Mouse (Mus musculus) embryonic facial prominence, embryonic 12.5 days (tissue): ENCODE data around the gene Angpt4. TPM values are rescaled to one million over a fixed set of nuclear protein-coding genes. Genes with fewer than 3 reads are reported as not detected.

Experiments
- ATAC-seq: fragments of 200-750 bp; cut with Nextera tagmentation; 2 replicates; pipeline ENCODE4 v1.8.0; 2017; ENCODE audit not compliant: insufficient number of reproducible peaks, insufficient read depth, low FRiP score, low TSS enrichment
- H3K27ac ChIP-seq: fragments of 300-500 bp; sonication (generic); 2 replicates; pipeline ENCODE4 v1.5.1; 2016; ENCODE audit warnings: mild to moderate bottlenecking
- H3K27me3 ChIP-seq: fragments of 300-500 bp; sonication (generic); 2 replicates; pipeline ENCODE4 v1.6.1; 2016; ENCODE audit warnings: mild to moderate bottlenecking, moderate library complexity
- H3K36me3 ChIP-seq: fragments of 300-500 bp; sonication (generic); 2 replicates; pipeline ENCODE4 v1.6.1; 2016; ENCODE audit warnings: mild to moderate bottlenecking
- H3K4me1 ChIP-seq: fragments of 300-500 bp; sonication (generic); 2 replicates; pipeline ENCODE4 v1.6.1; 2016
- H3K4me2 ChIP-seq: fragments of 300-500 bp; sonication (generic); replicated peaks from 2 replicates; pipeline ENCODE4 v1.6.1; 2016; ENCODE audit warnings: mild to moderate bottlenecking, moderate library complexity
- H3K4me3 ChIP-seq: fragments of 300-500 bp; sonication (generic); 2 replicates; pipeline ENCODE4 v1.5.1; 2016; ENCODE audit warnings: mild to moderate bottlenecking
- H3K9ac ChIP-seq: fragments of 300-500 bp; sonication (generic); 2 replicates; pipeline ENCODE4 v1.6.1; 2016; ENCODE audit warnings: mild to moderate bottlenecking, moderate library complexity
- H3K9me3 ChIP-seq: fragments of 300-500 bp; sonication (generic); 2 replicates; pipeline ENCODE4 v1.6.1; 2016; ENCODE audit warnings: mild to moderate bottlenecking, moderate library complexity
- WGBS: fragments of 180-500 bp; shearing (Covaris S2); methylation state at CpG from one replicate; pipeline ENCODE4 v1.1.7; 2016; 5-methylcytosine and 5-hydroxymethylcytosine counted together
- polyA plus RNA-seq: library from polyadenylated mRNA; unstranded; fragments of >200 nt; fragmentation: Nextera tagmentation; extraction: Ambion mirVana; gene quantifications from 2 replicates; pipeline ENCODE4 v1.2.1, GENCODE M21; 2016

Gene Angpt4
- polyA plus RNA-seq, 1 experiment from 2014 or later = 0.28 TPM

GRCm38 (mm10) chr2:151973595-151974562, 62.9 kb downstream of the Angpt4 start:
- H3K4me2 ChIP-seq = peak overlapping the region; percentile 43
- no peaks in the 10 kb centered on the region for H3K9me3 ChIP-seq
- H3K4me1 ChIP-seq = peaks cover 53% of the 10 kb centered on the region
- 9% methylated on average over 36 of the region's 36 CpGs for WGBS
- ATAC-seq = no peak
- peaks cover 12% of the 10 kb centered on the region for H3K36me3 ChIP-seq
- H3K9ac ChIP-seq = 0 out of 2 replicates have a peak overlapping the region, but pooled peaks have one; percentile 20
- peaks cover 30% of the 10 kb centered on the region for H3K27me3 ChIP-seq
- H3K27ac ChIP-seq = peak overlapping the region; percentile 4; the same call in 1 of the 2 replicates
- peak overlapping the region; percentile 26 for H3K4me3 ChIP-seq

- H3K4me1 ChIP-seq = peaks cover 50% of the 10 kb centered on the region
- no peak overlapping the region for H3K27ac ChIP-seq
- H3K9ac ChIP-seq = no peak overlapping the region
- no peak overlapping the region for H3K4me2 ChIP-seq
- H3K4me3 ChIP-seq = no peak overlapping the region
- no peak for ATAC-seq
- H3K27me3 ChIP-seq = peaks cover 30% of the 10 kb centered on the region
- 79% methylated on average over 5 of the region's 5 CpGs for WGBS
- H3K9me3 ChIP-seq = no peaks in the 10 kb centered on the region
- no peaks in the 10 kb centered on the region for H3K36me3 ChIP-seq
These were observed 64.3 kb downstream of the Angpt4 start for GRCm38 (mm10) chr2:151975295-151975694.

- WGBS = 91% methylated on average over 3 of the region's 3 CpGs
- H3K9me3 ChIP-seq = no peaks in the 10 kb centered on the region
- no peak for ATAC-seq
- no peak overlapping the region for H3K9ac ChIP-seq
- no peaks in the 10 kb centered on the region for H3K36me3 ChIP-seq
- peaks cover 47% of the 10 kb centered on the region for H3K4me1 ChIP-seq
- no peak overlapping the region for H3K4me3 ChIP-seq
- no peak overlapping the region for H3K4me2 ChIP-seq
- H3K27me3 ChIP-seq = peaks cover 30% of the 10 kb centered on the region
- H3K27ac ChIP-seq = no peak overlapping the region
These were observed 65.1 kb downstream of the Angpt4 start for GRCm38 (mm10) chr2:151976067-151976466.

- Histone ChIP-seq H3K4me1 (peaks cover 38% of the 10 kb centered on the region), H3K9ac (peak overlapping the region; percentile 1; the same call in 1 of the 2 replicates), H3K36me3 (no peaks in the 10 kb centered on the region), H3K9me3 (no peaks in the 10 kb centered on the region), H3K4me3 (no peak overlapping the region), H3K27ac (no peak overlapping the region), H3K27me3 (peaks cover 18% of the 10 kb centered on the region), H3K4me2 (no peak overlapping the region)
- no peak for ATAC-seq
- 67% methylated on average over 4 of the region's 4 CpGs for WGBS
These were observed 66.9 kb downstream of the Angpt4 start for GRCm38 (mm10) chr2:151977689-151978440.

GRCm38 (mm10) chr2:151978494-151978893, 67.5 kb downstream of the Angpt4 start:
- H3K4me3 ChIP-seq = 0 out of 2 replicates have a peak overlapping the region, but pooled peaks have one; percentile 74
- WGBS = 65% methylated on average over 6 of the region's 6 CpGs
- no peak for ATAC-seq
- no peak overlapping the region for H3K9ac ChIP-seq
- H3K27me3 ChIP-seq = peaks cover 13% of the 10 kb centered on the region
- no peaks in the 10 kb centered on the region for H3K36me3 ChIP-seq
- peaks cover 34% of the 10 kb centered on the region for H3K4me1 ChIP-seq
- no peaks in the 10 kb centered on the region for H3K9me3 ChIP-seq
- H3K27ac ChIP-seq = no peak overlapping the region
- H3K4me2 ChIP-seq = peak overlapping the region; percentile 60

- Histone ChIP-seq H3K4me1 (peaks cover 25% of the 10 kb centered on the region), H3K36me3 (no peaks in the 10 kb centered on the region), H3K27ac (0 out of 2 replicates have a peak within 1 kb of the TSS, but pooled peaks have one; percentile 57), H3K4me2 (peak within 1 kb of the TSS; percentile 60), H3K4me3 (peak within 1 kb of the TSS; percentile 74), H3K9ac (peak within 1 kb of the TSS; percentile 65), H3K9me3 (no peaks in the 10 kb centered on the region), H3K27me3 (peaks cover 1% of the 10 kb centered on the region)
- WGBS = under 1% methylated on average over 46 of the region's 46 CpGs
- peak; percentile 76 for ATAC-seq
These were observed 68.7 kb downstream of the Angpt4 start, which contains the start of gene Fam110a for GRCm38 (mm10) chr2:151979470-151980354. Fam110a (minus strand) TSS chr2:151980219.

GRCm38 (mm10) chr2:151980355-151980693, 69.3 kb downstream of the Angpt4 start:
- Histone ChIP-seq H3K4me2 (peak overlapping the region; percentile 60), H3K4me3 (peak overlapping the region; percentile 74), H3K9me3 (no peaks in the 10 kb centered on the region), H3K9ac (peak overlapping the region; percentile 65), H3K4me1 (peaks cover 25% of the 10 kb centered on the region), H3K36me3 (no peaks in the 10 kb centered on the region), H3K27me3 (no peaks in the 10 kb centered on the region), H3K27ac (no peak overlapping the region)
- WGBS = 41% methylated on average over 3 of the region's 3 CpGs
- ATAC-seq = no peak

GRCm38 (mm10) chr2:151981268-151981667, 70.3 kb downstream of the Angpt4 start:
- Histone ChIP-seq H3K27me3 (no peaks in the 10 kb centered on the region), H3K4me2 (no peak overlapping the region), H3K4me3 (no peak overlapping the region), H3K27ac (no peak overlapping the region; the same call in 1 of the 2 replicates), H3K36me3 (no peaks in the 10 kb centered on the region), H3K4me1 (peaks cover 25% of the 10 kb centered on the region), H3K9ac (no peak overlapping the region), H3K9me3 (no peaks in the 10 kb centered on the region)
- 69% methylated on average over 6 of the region's 6 CpGs for WGBS
- ATAC-seq = no peak

GRCm38 (mm10) chr2:151982476-151982875, 71.5 kb downstream of the Angpt4 start:
- Histone ChIP-seq H3K36me3 (no peaks in the 10 kb centered on the region), H3K27ac (no peak overlapping the region), H3K9me3 (no peaks in the 10 kb centered on the region), H3K4me1 (peaks cover 25% of the 10 kb centered on the region), H3K9ac (no peak overlapping the region), H3K27me3 (no peaks in the 10 kb centered on the region), H3K4me2 (no peak overlapping the region), H3K4me3 (no peak overlapping the region)
- ATAC-seq = no peak

- Histone ChIP-seq H3K9ac (no peak overlapping the region), H3K4me3 (no peak overlapping the region), H3K27me3 (no peaks in the 10 kb centered on the region), H3K36me3 (no peaks in the 10 kb centered on the region), H3K4me2 (no peak overlapping the region), H3K27ac (no peak overlapping the region), H3K9me3 (no peaks in the 10 kb centered on the region), H3K4me1 (peaks cover 11% of the 10 kb centered on the region)
- no peak for ATAC-seq
- 51% methylated on average over 9 of the region's 9 CpGs for WGBS
These were observed 73.0 kb downstream of the Angpt4 start for GRCm38 (mm10) chr2:151984019-151984418.
